Mouse (Mus musculus) small intestine, adult 2 months (tissue): ENCODE results near the gene Cep290. TPM values are rescaled to one million over a fixed set of nuclear protein-coding genes. Genes with fewer than 3 reads are reported as not detected.

Experiments
- H3K27ac ChIP-seq: fragments of 200-500 bp; 2 replicates; pipeline ENCODE4 v1.5.1; 2012; ENCODE audit warnings: low read depth, low read length, control low read depth, inconsistent platforms; ENCODE audit not compliant: insufficient read depth
- H3K27me3 ChIP-seq: fragments of 200-500 bp; 2 replicates; pipeline ENCODE4 v1.6.1; 2012; ENCODE audit warnings: mild to moderate bottlenecking, moderate library complexity, low read length, inconsistent platforms; ENCODE audit not compliant: control insufficient read depth, insufficient read depth
- H3K36me3 ChIP-seq: fragments of 200-500 bp; 2 replicates; pipeline ENCODE4 v1.6.1; 2012; ENCODE audit warnings: mild to moderate bottlenecking, low read length, control low read depth, inconsistent platforms; ENCODE audit not compliant: control insufficient read depth, insufficient read depth
- H3K4me1 ChIP-seq: fragments of 200-500 bp; 2 replicates; pipeline ENCODE4 v1.6.1; 2012; ENCODE audit warnings: low read length, inconsistent platforms, mixed read lengths; ENCODE audit not compliant: control insufficient read depth, insufficient read depth, insufficient read length
- H3K4me3 ChIP-seq: fragments of 200-500 bp; 2 replicates; pipeline ENCODE4 v1.5.1; 2012; ENCODE audit warnings: low read depth, mild to moderate bottlenecking, control low read depth, inconsistent platforms, low read length, moderate library complexity
- CTCF ChIP-seq: fragments of 200-500 bp; IDR thresholded peaks from 2 replicates; pipeline ENCODE4 v1.5.1; 2012; ENCODE audit warnings: low read depth, mild to moderate bottlenecking, control low read depth, inconsistent platforms, low read length, moderate library complexity, mixed read lengths; ENCODE audit not compliant: insufficient replicate concordance, insufficient read length; ENCODE audit errors: extremely low read depth
- POLR2A ChIP-seq: fragments of 200-500 bp; IDR thresholded peaks from 2 replicates; pipeline ENCODE4 v1.6.1; 2012; ENCODE audit warnings: low read depth, mild to moderate bottlenecking, control low read depth, inconsistent platforms, low read length, moderate library complexity
- WGBS: fragments of 180-500 bp; shearing (Covaris S2); methylation state at CpG from one replicate; pipeline ENCODE4 v1.1.7; 2018; 5-methylcytosine and 5-hydroxymethylcytosine counted together
- polyA plus RNA-seq: library from polyadenylated mRNA; depleted of rRNA; stranded (reverse); fragments of >200 nt; gene quantifications from 2 replicates; pipeline ENCODE4 v1.2.3, GENCODE M21; 2012

Gene Cep290
- polyA plus RNA-seq, 1 experiment: not detected

DNA sequence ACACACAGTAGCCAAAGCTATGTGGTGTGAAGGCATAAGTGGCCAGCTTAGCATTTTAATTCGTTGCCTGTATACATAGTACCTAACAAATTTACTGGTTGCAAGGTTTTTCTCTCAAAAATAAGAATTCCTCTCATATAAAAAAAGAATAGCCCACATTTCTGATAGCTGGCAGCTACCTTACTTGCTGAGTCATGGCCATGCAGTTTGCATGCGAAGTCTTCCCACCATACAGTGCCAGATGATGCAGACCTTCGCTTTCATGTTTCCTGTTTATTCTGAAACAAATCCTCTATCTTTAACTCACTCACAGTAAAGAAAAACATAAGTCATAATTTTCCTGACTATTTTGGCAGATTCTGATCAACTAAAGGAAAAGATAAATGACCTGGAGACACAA, 84.3 kb downstream of the Cep290 start:
- WGBS: 92% methylated on average over 3 of the region's 3 CpGs
- Histone ChIP-seq H3K36me3 (peaks cover 3% of the 10 kb centered on the region; the same call in 1 of the 2 replicates), H3K27me3 (no peaks in the 10 kb centered on the region), H3K27ac (no peak overlapping the region), H3K4me1 (no peaks in the 10 kb centered on the region), H3K4me3 (no peak overlapping the region)
- TF ChIP-seq POLR2A (no peak), CTCF (no peak)

DNA sequence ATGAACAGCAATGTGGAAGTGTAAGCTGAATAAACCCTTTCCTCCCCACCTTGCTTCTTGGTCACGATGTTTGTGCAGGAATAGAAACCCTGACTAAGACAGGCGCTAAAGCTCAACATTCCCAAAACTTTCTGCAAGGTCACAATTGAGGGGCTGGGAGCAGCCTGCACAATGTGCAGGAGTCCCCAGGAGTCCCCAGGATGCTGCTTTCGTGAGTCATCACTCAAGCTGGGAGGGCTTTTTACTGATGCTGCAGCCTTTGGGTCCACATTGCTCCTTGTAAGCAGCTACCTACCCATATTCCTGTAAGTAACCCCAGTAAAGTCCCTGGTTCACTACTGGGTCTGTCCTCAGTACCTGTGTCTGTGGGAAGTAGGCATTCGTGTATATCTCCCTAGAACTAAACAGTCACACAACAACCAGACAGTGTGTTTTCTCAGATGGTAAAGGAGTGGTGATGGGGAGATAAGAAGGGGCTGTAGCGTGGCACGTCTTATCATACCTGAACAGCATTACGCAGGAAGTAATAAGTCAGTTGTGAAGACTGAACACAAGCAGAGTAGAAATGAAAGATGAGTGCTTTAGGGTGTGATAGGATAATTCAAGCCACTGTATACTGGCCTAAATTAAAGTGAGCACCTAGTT, 87.3 kb downstream of the Cep290 start:
- H3K27me3 ChIP-seq: no peaks in the 10 kb centered on the region
- WGBS: 90% methylated on average over 7 of the region's 7 CpGs
- H3K36me3 ChIP-seq: 0 out of 2 replicates have a peak, but pooled peaks cover 2% of the 10 kb centered on the region
- no peak for TF ChIP-seq CTCF
- TF ChIP-seq POLR2A: no peak
- no peaks in the 10 kb centered on the region for H3K4me1 ChIP-seq
- no peak overlapping the region for H3K27ac ChIP-seq
- H3K4me3 ChIP-seq: no peak overlapping the region

DNA sequence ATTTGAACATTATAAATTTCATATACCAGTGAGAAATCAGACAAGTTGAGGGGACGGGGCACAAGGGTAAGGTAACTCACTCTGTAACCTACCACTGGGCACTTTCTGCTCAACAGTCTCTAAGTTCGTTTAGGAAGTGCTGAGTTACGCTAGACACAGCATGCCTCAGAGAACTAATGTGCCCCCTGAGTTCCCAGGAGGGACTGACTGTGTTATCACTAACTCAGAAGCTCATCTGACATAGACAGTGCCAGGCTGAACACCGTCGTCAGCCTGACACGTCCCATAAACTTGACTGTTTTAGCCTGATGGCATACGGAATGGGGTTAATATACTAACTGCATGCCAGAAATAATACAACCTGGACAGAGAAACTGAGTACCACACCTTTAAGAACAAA, 87.9 kb downstream of the Cep290 start:
- 0 out of 2 replicates have a peak, but pooled peaks cover 2% of the 10 kb centered on the region for H3K36me3 ChIP-seq
- H3K4me3 ChIP-seq: no peak overlapping the region
- TF ChIP-seq POLR2A: no peak
- no peak for TF ChIP-seq CTCF
- 95% methylated on average over 7 of the region's 7 CpGs for WGBS
- H3K4me1 ChIP-seq: no peaks in the 10 kb centered on the region
- no peaks in the 10 kb centered on the region for H3K27me3 ChIP-seq
- no peak overlapping the region for H3K27ac ChIP-seq

DNA sequence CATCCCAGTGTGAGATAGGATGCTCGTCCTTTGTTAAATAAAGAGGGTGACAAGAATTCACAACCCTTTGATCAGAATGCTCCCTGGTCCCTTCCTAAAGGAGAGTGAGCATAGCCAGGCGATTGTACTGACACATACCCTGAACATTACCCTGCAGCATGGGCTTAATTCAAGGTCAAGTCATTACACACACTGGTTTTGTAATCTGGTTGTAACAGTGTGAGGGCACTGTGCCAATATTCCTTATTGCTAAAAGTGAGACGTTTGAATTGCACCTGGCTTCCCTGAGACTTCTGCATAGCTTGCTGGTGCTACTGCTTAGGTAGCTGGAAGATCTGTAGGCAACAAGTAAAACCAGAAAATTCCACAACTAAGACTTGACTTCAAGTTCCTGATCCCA, 96.8 kb downstream of the Cep290 start:
- TF ChIP-seq POLR2A (no peak), CTCF (no peak)
- WGBS: 50% methylated on average over 3 of the region's 3 CpGs
- H3K36me3 ChIP-seq: peaks cover 1% of the 10 kb centered on the region; the same call in 1 of the 2 replicates
- no peak overlapping the region for H3K4me3 ChIP-seq
- H3K27me3 ChIP-seq: no peaks in the 10 kb centered on the region
- no peaks in the 10 kb centered on the region for H3K4me1 ChIP-seq
- no peak overlapping the region for H3K27ac ChIP-seq

DNA sequence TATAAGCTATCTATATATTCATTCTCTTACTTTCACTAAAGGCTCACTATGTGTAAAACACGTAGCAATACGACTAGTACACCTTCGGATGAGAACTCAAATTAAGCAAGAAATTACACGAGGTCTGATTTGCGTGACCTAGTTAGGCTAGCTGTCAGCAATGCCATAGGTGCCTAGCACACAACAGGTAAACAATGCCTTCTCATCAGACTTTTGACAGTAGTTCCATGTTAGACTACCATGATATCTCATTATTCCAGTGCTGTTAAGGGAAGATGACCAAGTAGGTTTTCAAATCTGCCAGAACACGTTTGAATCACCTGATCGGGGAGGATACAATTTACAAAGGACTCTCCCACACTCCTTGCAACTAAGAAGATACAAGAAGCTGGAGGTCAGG, 101.2 kb downstream of the Cep290 start:
- no peaks in the 10 kb centered on the region for H3K27me3 ChIP-seq
- H3K4me1 ChIP-seq: no peaks in the 10 kb centered on the region
- no peak for TF ChIP-seq POLR2A
- peak overlapping the region; percentile 71 for H3K4me3 ChIP-seq
- peaks cover 1% of the 10 kb centered on the region; the same call in 1 of the 2 replicates for H3K36me3 ChIP-seq
- WGBS: 21% methylated on average over 7 of the region's 7 CpGs
- H3K27ac ChIP-seq: no peak overlapping the region

DNA sequence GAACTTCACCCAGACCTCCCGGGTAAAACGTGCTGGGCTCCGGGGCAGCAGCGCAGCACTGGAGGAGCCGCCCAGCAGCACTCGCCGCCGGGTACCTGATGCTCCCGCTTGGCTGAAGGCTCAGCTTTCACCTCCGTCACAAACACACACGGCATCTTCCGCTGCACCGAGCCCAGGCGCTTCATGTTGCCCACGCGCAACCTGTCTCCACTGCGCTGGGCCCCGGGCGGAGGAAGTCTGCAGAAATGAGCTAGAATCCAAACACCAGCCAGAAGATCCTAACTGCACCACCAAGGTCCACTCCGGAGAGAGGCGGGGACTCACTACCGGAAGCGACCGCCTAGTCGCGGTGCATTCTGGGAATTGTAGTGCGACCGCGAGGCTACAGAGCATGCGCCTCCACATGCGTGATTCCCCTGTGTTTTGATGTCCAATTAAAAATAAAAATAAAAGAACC, 101.6 kb downstream of the Cep290 start:
- no peak overlapping the region for H3K27ac ChIP-seq
- no peaks in the 10 kb centered on the region for H3K4me1 ChIP-seq
- peak overlapping the region; percentile 71 for H3K4me3 ChIP-seq
- under 1% methylated on average over 31 of the region's 31 CpGs for WGBS
- TF ChIP-seq POLR2A: peak; percentile 54
- no peak for TF ChIP-seq CTCF
- peaks cover 1% of the 10 kb centered on the region; the same call in 1 of the 2 replicates for H3K36me3 ChIP-seq
- H3K27me3 ChIP-seq: no peaks in the 10 kb centered on the region

DNA sequence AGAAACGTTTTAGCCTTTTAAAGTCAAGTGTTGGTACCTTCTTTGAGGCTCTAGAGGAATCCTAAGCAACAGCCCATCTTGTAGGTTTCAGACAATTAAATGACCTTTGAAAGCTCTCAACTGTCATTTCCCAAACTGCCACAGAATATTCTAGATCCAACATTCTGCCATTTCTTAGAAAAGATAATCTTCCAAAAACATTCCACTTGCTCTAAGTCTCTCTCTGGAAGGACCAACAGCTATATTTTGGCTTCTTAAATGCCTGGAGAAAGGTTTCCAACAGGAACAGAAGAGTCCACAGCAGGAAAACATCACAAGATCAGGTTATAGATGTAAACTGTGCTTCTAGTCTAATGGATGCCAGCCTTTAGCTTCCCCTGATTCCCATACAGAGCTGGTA, 103.0 kb downstream of the Cep290 start, which contains the start of the genes 4930430F08Rik and 1700017N19Rik:
Gene 4930430F08Rik (minus strand): TSS at position 101 of the 400 bp plus-strand sequence.
Gene 1700017N19Rik (plus strand): TSS at position 162 of the 400 bp plus-strand sequence.
- Histone ChIP-seq H3K4me1 (no peaks in the 10 kb centered on the region), H3K4me3 (no peak within 1 kb of the TSS), H3K27ac (no peak within 1 kb of the TSS), H3K27me3 (no peaks in the 10 kb centered on the region), H3K36me3 (no peaks in the 10 kb centered on the region)
- no peak for TF ChIP-seq POLR2A
- no peak for TF ChIP-seq CTCF
- 71% methylated on average over 1 of the region's 1 CpGs for WGBS
